16 mouse cellular contexts compared by ENCODE assay signal in the genomic region with DNA sequence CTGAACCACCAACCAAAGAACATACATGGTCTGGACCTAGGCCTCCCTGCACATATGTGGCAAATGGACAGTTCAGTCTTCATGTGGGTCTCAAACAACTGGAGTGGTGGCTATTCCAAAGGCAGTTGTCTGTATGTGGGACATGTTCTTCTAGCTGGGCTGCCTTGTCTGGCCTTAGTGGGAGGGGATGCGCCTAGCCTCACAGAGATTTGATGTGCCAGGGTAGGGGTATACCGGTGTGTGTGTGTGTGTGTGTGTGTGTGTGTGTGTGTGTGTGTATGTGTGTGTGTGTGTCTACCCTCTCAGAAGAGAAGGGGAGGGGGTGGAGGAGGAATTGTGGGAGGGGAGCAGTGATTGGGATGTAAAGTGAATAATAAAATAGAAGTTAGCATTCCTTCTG.
"Had no signal": no experiment of that assay in that cellular context is flagged by ENCODE, and none has a peak within 500 bp of the region (broad histone marks: within the 10 kb centered on the region; RNA-seq: fewer than 3 reads in every experiment).

No protein-coding gene starts in this region.

- DNase-seq: retina, postnatal 1 day; right cerebral cortex, adult 18-20 months; right cerebral cortex, postnatal 14 days; right cerebral cortex, postnatal 25 days; right cerebral cortex, postnatal 4 days; spleen, adult 18-20 months; thymus, adult 18-20 months; thymus, adult 2 months; thymus, postnatal 14 days; thymus, postnatal 25 days; thymus, postnatal 36 days; thymus, postnatal 4 days had no signal

- H3K9ac ChIP-seq: neural tube, embryonic 13.5 days; neural tube, embryonic 15.5 days; stomach, embryonic 15.5 days had no signal

- H3K9me3 ChIP-seq: neural tube, embryonic 13.5 days; neural tube, embryonic 15.5 days; stomach, embryonic 15.5 days had no signal

- H3K4me1 ChIP-seq: neural tube, embryonic 13.5 days; neural tube, embryonic 15.5 days; stomach, embryonic 15.5 days had no signal

- H3K27ac ChIP-seq: neural tube, embryonic 13.5 days; neural tube, embryonic 15.5 days; stomach, embryonic 15.5 days; stomach, postnatal 0 days had no signal

- H3K4me2 ChIP-seq: neural tube, embryonic 13.5 days; neural tube, embryonic 15.5 days; stomach, embryonic 15.5 days had no signal

- H3K36me3 ChIP-seq: neural tube, embryonic 13.5 days; neural tube, embryonic 15.5 days; stomach, embryonic 15.5 days had no signal

- H3K27me3 ChIP-seq: neural tube, embryonic 13.5 days; neural tube, embryonic 15.5 days; stomach, embryonic 15.5 days had no signal

- H3K4me3 ChIP-seq: neural tube, embryonic 13.5 days; neural tube, embryonic 15.5 days; stomach, embryonic 15.5 days had no signal
